Mouse (Mus musculus) ZHBTc4 (cell line): ENCODE data around the gene Dtymk.
"Not testable (repeated sequence)": the region's sequence is repeated elsewhere in the genome, so short reads cannot be mapped to it uniquely, and the experiment has no call there.

Experiments
- DNase-seq: peaks from one replicate; pipeline ENCODE4 v3.0.0-alpha.2; 2011; ENCODE audit warnings: low read depth, low spot score

The Dtymk gene

GRCm38 (mm10) chr1:93801741-93802238 lies at the start of gene Dtymk:
Gene Dtymk (minus strand): TSS chr1:93801934.
- DNase-seq: peak; percentile 98

- not testable (repeated sequence) for DNase-seq
Observed at GRCm38 (mm10) chr1:93845766-93846366, 44.1 kb upstream of the Dtymk start.

- DNase-seq: not testable (repeated sequence)
Observed at GRCm38 (mm10) chr1:93838569-93838968, 36.8 kb upstream of the Dtymk start.

DNA sequence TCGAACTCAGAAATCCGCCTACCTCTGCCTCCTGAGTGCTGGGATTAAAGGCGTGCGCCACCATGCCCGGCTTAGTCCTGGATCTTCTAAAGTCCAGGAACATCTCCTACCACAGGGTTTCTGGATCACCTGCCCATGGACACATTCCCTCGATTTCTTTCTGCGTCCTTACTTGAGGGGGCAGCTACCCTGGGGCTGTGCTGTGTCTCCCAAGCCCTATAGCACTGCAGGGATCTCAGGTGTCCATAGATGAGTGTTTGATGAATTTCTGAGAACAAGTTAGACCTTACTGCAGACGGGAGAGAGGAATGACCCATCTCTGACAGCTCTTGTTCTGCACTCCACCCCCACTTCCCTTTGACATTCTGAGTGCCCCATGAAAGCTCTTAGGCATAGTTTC lies 35.6 kb upstream of the Dtymk start:
- peak; percentile 1 for DNase-seq

DNA sequence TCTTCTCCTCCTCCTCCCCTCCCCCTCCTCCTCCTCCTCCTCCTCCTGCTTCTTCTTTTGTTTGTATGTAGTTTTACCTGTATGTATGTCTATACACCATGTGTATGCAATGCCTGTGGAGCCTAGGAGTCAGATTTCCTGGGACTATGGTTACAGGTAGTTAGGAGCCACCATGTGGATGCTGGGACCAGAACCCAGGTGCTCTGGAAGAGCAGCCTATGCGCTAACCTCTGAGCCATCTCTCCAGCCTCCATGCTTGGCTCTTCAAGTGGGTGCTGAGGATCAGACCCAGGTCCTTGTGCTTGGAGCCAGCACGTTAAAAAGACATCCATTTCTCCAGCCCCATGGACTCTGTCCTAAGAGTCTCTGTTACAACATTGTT lies 34.8 kb upstream of the Dtymk start:
- no peak for DNase-seq

GRCm38 (mm10) chr1:93835876-93836531 lies 34.3 kb upstream of the Dtymk start:
- DNase-seq: peak; percentile 0

DNA sequence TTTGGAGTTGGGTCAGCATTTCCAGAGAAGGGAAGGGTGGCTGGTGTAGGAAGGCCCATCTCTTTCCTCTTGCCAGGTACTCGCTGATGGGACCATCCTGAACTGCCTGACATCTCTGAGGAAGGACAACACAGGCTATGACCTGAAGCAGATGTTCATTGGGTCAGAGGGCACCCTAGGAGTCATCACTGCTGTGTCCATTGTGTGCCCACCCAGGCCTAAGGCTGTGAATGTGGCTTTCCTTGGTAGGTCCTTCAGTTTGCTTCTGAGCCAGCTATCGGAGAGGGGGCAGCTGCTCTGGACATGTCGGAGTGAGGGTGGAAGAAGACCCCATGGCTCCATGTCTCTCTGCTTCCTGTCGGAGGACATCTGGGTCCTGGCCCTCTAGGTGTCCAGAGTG lies 33.5 kb upstream of the Dtymk start:
- DNase-seq: peak; percentile 0

GRCm38 (mm10) chr1:93834671-93835150 lies 33.0 kb upstream of the Dtymk start:
- peak; percentile 5 for DNase-seq

DNA sequence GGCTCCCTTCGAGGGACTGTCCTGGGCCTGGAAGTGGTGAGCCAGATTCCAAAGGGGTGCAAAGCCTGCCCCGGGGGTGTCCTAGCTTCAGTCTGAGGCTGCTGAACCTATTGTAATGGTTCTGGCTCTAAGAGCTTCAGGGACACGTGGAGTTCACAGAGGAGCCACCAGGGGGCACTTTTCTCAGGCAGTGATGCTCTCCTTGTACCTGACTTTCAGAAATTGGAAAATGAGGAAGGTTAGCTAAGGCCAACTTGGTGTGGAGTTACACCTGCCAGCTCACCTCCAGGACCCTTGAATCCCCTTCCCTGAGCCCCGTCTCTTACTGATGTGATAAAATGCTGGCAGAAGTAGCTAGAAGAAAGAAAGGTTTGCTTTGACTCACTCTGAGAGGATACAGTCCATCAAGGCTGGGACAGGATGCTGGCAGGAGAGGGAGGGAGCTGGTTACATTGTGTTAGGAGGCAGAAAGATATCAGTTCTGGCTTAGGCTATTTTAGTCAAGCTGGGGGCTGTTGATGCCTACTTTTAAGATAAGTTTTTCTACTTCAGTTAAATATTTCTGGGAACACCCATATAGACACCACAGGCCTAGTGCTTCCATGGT lies 31.1 kb upstream of the Dtymk start:
- DNase-seq: peak; percentile 2

- no peak for DNase-seq
Observed at GRCm38 (mm10) chr1:93826540-93826835, 24.8 kb upstream of the Dtymk start.

DNA sequence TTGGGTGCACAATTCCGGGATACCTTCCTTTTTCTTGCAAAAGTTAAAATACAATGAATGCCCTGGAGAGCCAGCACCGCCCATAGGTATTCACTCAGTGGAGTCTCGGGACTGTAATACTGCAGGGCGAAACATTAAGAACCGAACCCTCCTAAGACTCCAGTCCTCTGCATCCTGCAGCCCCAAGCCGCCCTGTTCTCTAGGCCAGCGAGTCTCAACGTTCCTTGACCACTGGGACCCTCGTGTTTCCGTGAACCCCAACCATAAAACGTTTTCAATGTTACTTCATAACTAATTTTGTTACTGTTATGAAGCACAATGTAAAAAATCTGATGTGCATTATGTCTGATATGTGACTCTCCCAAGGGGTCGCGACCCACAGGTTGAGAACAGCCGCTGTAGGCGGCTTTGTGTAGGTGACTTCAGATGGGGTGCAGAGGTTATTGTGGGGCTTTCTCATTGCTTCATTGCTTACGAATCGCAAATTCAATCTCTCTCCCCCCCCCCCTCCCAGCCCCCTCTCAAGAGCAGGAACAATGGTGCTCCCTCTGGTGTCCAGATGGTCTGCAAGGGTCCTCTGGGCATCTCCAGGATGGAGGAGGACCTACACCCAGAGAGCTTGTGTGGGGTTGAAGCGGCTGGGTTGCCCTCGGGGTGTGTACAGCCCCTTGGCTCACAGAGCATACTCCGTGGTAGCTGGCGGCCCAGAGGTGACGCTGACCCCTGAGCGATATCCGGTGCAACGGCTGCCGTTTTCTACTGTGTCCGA lies 24.2 kb upstream of the Dtymk start:
- DNase-seq: peak; percentile 36

DNA sequence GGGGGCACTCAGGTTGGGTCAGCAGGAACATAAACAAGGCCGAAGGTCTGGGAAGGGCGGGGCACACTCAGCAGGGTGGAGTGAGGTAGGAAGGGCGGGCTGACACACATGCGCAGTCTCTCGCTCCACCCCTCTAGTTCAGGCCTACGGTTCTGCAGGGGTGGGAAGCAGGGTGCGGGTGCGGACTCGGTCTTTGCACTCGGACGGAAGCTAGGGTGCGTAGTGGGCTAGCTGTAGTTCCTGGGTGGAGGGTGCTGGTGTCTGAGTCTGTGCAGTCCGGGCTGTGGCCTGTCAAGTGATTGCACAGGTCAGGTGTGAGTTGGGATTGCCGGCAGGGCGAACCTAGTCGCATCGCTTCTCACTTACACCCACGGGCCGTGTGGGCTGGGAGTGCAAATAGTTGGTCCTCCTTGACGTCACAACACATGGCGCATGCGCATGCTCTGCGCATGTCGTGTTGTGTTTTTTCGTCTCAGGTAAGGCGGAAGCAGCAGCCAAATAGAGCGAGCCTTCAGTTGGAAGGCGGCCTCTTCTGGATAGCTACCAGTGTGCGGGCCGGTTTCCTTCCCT lies 23.5 kb upstream of the Dtymk start:
- DNase-seq: peak; percentile 98

- no peak for DNase-seq
Observed at GRCm38 (mm10) chr1:93824609-93825008, 22.9 kb upstream of the Dtymk start, which contains the start of gene D2hgdh. Gene D2hgdh (plus strand): TSS chr1:93824909.

DNA sequence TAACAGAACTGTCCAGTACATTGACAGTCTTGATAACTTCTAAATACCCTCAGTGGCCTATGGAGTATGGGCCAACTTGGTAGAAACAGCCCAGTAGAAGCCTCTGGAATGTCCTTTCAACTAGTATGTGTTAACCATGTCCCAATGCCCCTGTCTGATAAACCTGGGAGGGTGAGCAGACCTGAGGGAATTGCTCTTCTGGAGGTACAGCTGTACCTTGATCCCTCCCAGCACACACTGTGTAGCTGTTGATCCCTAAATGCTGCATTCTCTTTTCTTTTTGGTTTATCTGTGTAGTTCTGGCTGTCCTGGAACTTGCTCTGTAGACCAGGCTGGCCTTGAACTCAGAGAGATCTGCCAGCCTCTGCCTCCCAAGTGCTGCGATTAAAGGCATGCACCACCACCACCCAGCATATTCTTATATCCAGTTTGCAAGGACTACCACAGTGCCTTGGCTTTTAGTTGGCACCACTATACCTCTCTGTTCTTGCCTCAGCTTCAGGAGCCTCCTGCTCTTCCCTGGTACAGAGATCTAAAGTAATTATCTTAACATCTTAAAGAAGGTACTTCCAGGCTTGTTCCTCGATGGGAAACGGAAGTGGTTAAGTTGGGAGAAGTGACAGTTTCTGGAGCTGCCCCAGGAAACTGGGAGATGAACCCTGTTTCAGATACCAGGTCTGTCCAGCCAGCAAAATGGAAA lies 22.2 kb upstream of the Dtymk start:
- DNase-seq: no peak

DNA sequence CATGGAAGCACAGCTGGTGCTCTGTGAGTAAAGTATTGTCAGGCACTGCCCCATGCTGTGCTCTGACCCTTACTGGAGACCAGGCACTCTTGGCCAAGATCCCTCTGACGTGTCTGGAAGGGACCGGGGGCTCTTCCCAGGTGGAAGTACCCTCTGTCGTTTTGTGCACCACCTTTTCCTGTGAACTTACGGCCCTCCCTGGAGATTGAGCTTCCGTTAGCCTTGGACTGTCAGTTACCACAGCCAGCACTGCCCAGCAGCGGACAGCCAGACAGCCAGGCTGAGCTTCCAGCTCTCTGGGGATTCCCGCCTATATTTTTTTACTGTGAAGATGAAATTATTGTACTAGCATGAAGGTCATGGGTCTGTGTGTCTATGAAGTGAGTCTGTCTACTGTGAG lies 17.0 kb upstream of the Dtymk start:
- no peak for DNase-seq

- no peak for DNase-seq
Observed at GRCm38 (mm10) chr1:93817823-93818532, 16.2 kb upstream of the Dtymk start.

- DNase-seq: no peak
Observed at GRCm38 (mm10) chr1:93811495-93812039, 9.8 kb upstream of the Dtymk start.

DNA sequence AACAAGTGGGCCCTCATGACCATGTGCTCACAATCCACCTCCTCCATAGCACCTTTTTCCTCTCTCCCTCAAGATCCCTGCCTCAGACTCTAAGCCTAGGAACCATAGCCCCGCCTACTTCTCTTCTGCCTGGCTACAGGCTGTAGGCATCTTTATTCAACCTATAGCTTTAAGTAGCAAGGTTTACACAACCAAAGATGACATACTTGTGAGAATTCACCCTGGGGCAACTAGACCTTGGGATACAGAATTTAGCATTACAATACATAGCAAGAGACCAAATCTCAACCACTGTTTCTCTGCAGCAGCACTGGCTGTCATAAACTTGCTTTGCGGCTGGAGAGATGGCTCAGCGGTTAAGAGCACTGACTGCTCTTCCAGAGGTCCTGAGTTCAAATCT lies 8.3 kb upstream of the Dtymk start:
- DNase-seq: peak; percentile 84

- no peak for DNase-seq
Observed at GRCm38 (mm10) chr1:93808871-93809270, 7.1 kb upstream of the Dtymk start.

DNA sequence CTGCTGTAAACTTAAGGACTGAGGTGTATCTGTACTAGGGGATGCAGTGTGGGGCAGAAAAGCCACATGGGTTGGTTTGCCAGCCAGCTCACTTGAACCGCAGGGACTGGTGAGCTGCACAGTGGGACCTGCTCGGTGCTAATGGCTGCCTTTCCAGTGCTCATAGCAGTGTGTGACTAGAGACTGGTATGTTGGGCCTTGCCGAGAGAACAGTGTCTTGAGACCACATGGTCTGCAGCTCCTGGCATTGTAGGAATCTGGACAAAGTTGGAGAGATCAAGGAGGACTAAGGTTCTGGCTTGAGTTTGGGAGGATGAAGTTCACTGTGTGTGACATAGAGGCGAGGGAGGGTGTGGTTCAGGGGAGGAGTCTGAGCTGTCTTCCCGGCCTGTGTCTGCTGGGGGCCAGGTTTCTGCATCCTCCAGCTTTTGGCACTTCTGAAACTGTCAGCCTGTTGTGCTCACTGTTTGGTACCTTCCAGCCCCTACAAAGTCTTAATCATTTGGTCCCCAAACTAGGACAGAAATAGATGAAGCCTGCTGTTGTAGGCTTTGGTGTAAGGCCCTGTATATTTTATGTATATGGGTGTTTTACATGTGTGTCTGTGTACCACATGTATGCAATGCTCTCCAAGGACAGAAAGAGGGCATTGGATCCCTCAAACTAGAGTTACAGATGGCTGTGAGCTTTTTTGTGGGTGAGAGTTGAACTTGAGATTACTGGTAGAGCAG lies 3.7 kb upstream of the Dtymk start:
- DNase-seq: no peak
